Mouse (Mus musculus): Measurements from ENCODE around the gene Mitd1. TPM values are rescaled to one million over a fixed set of nuclear protein-coding genes. Genes with fewer than 3 reads are reported as not detected.
A peak's percentile ranks its signal among the peaks of the same experiment; 100 is the strongest.

The Mitd1 gene
- total RNA-seq, 2 experiments from 2014 or later = 1.7 to 2.4 TPM

DNA sequence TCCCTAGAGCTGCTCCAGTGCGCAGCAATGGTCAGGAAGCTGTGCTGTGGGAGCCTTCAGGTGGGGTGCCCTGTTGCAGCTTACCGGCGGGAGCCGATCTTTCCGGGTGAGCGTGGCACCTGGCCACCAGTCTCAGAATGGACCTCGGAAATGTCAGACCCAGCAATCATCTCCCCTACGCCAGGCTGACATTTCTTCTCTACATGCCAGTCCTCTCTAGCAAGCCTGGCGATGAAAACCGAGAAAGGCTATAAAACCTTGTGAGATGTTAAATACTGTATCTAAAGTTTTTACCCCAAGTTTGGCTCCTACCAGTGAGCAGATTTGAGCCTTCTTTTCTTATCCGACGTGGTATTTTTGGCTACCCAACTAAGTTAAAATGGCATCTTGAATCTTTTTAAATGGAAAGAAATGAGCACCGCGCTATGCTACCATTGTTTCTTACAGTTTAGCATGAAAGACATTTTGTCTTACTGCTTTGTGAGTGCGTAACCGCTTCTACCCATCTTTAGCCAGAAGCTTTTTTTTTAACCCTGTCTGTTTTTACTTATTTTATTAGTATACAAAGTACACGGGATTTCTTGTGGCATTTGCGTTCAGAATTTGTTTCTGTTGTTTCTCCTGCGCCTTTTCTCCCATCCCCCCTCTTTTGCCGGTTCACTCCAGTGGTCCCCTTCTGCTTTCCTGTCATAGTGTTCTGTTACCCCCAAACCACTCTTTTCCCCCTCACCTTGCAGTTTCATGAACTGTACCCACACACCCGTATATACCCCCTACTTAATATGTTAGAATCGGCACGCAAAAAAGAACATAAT, 24.6 kb downstream of the Mitd1 start:
- DNase-seq = no peak
- no peak for TF ChIP-seq CTCF (IDR thresholded peaks at IDR 0.05)
- peak overlapping the region; percentile 83 for H3K4me3 ChIP-seq
- intact Hi-C loops (cut with DNase I) = loop anchor here (2.0 to 5.0 kb wide), 2 partner anchors 25 to 188 kb away; partner anchors contain the start of genes Mitd1 and Mrpl30
- H3K27ac ChIP-seq = peak overlapping the region; percentile 88

DNA sequence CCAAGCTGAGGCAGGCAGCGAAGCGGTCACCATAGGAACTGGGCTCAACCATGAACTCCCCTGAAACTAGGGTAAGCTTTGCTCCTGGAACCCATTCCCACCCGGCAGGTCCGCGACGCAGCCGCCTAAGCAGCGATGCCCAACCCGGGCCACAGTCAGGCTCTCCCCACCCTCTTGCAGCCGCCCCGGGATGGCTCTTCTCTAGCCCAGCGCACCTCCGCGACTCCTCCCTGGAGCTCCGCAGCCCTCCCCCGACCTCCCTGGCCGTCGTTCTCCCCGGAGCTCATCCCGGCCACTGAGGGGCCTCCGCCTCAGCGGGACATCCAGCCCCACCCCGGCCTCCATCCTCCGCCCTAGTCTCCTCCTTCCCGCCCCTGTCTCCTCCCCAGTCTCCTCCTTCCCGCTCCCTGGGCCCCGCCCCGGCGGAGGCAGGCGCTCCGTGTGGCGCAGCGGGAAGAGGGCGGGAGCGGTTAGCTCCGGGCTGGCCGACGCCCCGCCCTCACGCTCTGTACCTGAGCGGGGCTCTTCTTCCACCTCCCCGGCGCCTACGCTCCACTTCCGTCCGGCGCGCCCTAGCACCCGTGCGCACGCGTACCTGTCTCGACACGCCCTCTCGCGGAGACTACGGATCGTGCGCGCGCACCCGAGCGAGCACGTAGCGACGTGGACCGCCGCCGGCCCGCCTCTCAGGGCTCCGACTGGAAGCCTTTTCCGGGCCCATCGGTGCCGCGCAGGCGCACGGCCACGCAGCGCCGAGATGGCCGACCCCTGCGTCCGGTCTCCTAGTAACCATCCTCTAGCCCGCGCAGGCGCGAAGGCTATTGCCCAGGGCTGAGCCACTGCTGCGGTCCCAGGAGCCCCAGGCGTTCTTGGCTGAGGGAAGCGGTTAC, 25.5 kb downstream of the Mitd1 start:
- TF ChIP-seq CTCF (IDR thresholded peaks at IDR 0.05) = peak; percentile 41; the same call in 1 of the 2 replicates
- intact Hi-C loops (cut with DNase I) = loop anchor here (2.0 to 5.0 kb wide), 2 partner anchors 26 to 187 kb away; partner anchors contain the start of genes Mitd1 and Mrpl30

DNA sequence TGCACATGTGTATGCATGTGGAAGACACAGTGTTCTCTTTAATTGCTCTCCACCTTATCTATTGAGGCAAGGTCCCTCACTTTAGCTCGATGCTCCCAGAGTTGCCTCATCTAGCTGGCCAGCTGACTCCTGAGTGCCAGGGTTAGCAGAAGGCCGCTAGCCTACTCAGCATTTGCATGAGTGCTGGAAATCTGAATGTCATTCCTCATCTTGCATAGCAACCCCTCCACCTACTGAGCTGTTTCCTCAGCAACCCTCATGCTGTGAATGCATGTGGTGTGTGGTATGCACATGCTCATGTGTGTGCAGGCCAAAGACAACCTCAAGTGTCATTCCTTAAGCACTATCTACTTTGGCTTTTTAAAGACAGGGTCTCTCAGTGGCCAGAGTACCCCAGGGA, 39.5 kb downstream of the Mitd1 start:
- DNase-seq = no peak
- intact Hi-C loops (cut with DNase I) = no loop called here

More for the DNA sequence above, 25.5 kb downstream of the Mitd1 start:
- Histone ChIP-seq H3K4me3 (peak overlapping the region; percentile 83), H3K27ac (peak overlapping the region; percentile 88)
- peak; percentile 100 for DNase-seq

DNA sequence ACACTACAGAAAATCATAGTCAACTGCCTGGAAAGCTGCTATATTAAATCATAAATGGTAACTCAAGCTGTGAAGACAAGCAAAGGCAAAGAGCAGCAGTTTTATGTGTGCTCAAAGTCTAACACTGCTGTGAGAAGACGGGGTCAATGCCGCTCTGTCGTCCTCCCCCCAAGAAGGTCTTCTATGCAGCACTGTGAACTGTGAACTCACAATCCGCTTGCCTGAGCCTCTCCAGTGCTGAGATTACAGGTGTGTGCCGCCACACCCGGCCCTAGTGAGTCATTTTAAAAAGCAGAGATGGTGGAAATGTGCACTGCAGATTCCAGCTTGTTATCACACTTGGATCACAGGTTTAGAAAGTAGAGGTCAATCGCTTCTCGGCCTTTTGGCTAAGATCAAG, 43.3 kb downstream of the Mitd1 start:
- no peak overlapping the region for H3K27ac ChIP-seq
- no peak overlapping the region for H3K4me3 ChIP-seq
- no peak for DNase-seq
- no peak for TF ChIP-seq CTCF (IDR thresholded peaks at IDR 0.05)
- intact Hi-C loops (cut with DNase I) = no loop called here

More for the DNA sequence above, 39.5 kb downstream of the Mitd1 start:
- no peak for TF ChIP-seq CTCF (IDR thresholded peaks at IDR 0.05)
- Histone ChIP-seq H3K4me3 (no peak overlapping the region), H3K27ac (no peak overlapping the region)

DNA sequence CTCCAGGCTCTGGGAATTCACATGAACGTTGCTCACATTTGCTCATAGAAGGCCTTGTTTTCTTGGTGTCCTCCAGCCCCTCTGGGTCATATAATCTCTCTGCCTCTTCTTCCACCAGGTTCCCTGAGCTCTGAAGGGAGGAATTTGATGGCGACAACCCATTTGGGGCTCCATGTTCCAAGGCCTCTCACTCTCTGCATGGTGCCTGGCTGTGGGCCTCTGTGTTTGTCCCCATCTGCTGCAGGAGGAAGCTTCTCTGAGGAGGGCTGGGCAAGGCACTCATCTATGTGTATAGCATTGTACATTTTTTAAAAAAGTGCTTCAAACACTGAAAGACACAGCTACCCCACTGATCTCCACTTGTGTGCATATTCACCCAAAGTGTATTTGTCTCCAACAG, 58.5 kb downstream of the Mitd1 start:
- H3K4me3 ChIP-seq = no peak overlapping the region
- TF ChIP-seq CTCF (IDR thresholded peaks at IDR 0.05) = no peak
- intact Hi-C loops (cut with DNase I) = no loop called here
- no peak for DNase-seq
- no peak overlapping the region for H3K27ac ChIP-seq

Other genes with a start within 250 kb of the Mitd1 start
- gene 2010300C02Rik, start 170.3 kb downstream of the Mitd1 start, total RNA-seq (2021) = under 1 TPM; 0.22 to 0.31 TPM
- 10 to 100 TPM in 1 of 2 experiments, 1 to 10 TPM in 1; 5.7 to 10.6 TPM for gene Tsga10, start 24.0 kb downstream of the Mitd1 start, total RNA-seq (2021)
- gene Lipt1, start 18.7 kb downstream of the Mitd1 start, total RNA-seq (2021) = 10 to 100 TPM in 1 of 2 experiments, 1 to 10 TPM in 1; 7.7 to 10.3 TPM
- gene Mrpl30, start 66 bp upstream of the Mitd1 start, total RNA-seq (2021) = 100 to 1,000 TPM; 265 to 300 TPM
- not detected for gene Lyg2, start 26.1 kb upstream of the Mitd1 start, total RNA-seq (2021)
- not detected for gene Lyg1, start 67.3 kb upstream of the Mitd1 start, total RNA-seq (2021)
- 10 to 100 TPM; 34.1 to 34.2 TPM for gene Txndc9, start 107.5 kb upstream of the Mitd1 start, total RNA-seq (2021)
- gene Eif5b, start 107.6 kb upstream of the Mitd1 start, total RNA-seq (2021) = 10 to 100 TPM; 42.9 to 44.5 TPM
- gene Rev1, start 239.4 kb upstream of the Mitd1 start, total RNA-seq (2021) = 10 to 100 TPM; 18.3 to 18.8 TPM

Measured in gastrocnemius, adult 2 months (tissue).